Mouse (Mus musculus) kidney, postnatal 10 days (tissue): Measurements from ENCODE around the gene Col6a2.

ENCODE experiments used
- DNase-seq: peaks from one replicate; pipeline ENCODE4 v3.0.0; 2021; ENCODE audit warnings: mixed read lengths

Gene Col6a2

DNA sequence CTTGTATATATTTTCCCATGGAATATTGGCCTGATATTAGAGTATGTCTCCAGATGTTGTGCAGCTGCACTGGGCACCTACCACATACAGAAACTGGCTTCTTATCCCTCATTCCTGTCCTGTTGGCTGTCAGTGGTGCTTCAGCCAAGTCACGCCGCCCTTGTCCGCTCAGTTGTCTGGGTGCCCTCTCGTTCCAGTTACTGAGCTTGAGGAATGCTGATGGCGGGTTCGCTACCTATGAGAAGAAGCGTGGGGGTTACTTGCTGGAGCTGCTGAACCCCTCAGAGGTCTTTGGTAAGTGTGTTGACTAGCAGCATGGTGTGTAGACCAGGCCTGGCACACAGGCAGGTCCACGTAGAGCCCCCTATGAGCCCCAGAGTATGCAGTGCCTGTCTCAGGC, 76.9 kb downstream of the Col6a2 start:
- peak; percentile 47 for DNase-seq
